Mouse (Mus musculus) lung, postnatal 0 days (tissue): ENCODE measurements around the gene B430306N03Rik. TPM values are rescaled to one million over a fixed set of nuclear protein-coding genes. Genes with fewer than 3 reads are reported as not detected.
A peak's percentile ranks its signal among the peaks of the same experiment; 100 is the strongest.

Experiments used
- ATAC-seq: fragments of 200-750 bp; cut with Nextera tagmentation; 2 replicates; pipeline ENCODE4 v1.8.0; 2017; ENCODE audit warnings: moderate library complexity
- DNase-seq: peaks from one replicate; pipeline ENCODE4 v3.0.0-alpha.2; 2016; ENCODE audit warnings: low spot score
- H3K27ac ChIP-seq: fragments of 300-500 bp; sonication (generic); 2 replicates; pipeline ENCODE4 v1.5.1; 2014; ENCODE audit warnings: antibody characterized with exemption, mild to moderate bottlenecking, low read length, mixed read lengths
- H3K27me3 ChIP-seq: fragments of 300-500 bp; sonication (generic); replicated peaks from 2 replicates; pipeline ENCODE4 v1.6.1; 2014; ENCODE audit warnings: low read length, mixed read lengths; ENCODE audit not compliant: insufficient read depth
- H3K36me3 ChIP-seq: fragments of 300-500 bp; sonication (generic); 2 replicates; pipeline ENCODE4 v1.6.1; 2014; ENCODE audit warnings: low read length, mixed read lengths; ENCODE audit not compliant: insufficient read depth
- H3K4me1 ChIP-seq: fragments of 300-500 bp; sonication (generic); 2 replicates; pipeline ENCODE4 v1.6.1; 2014; ENCODE audit warnings: antibody characterized with exemption, low read depth, low read length, mixed read lengths; ENCODE audit not compliant: insufficient read depth
- H3K4me2 ChIP-seq: fragments of 300-500 bp; sonication (generic); replicated peaks from 2 replicates; pipeline ENCODE4 v1.6.1; 2014; ENCODE audit warnings: low read depth, mild to moderate bottlenecking, low read length, moderate library complexity, mixed read lengths
- H3K4me3 ChIP-seq: fragments of 300-500 bp; sonication (generic); 2 replicates; pipeline ENCODE4 v1.5.1; 2014; ENCODE audit warnings: low read depth, low read length
- H3K9ac ChIP-seq: fragments of 300-500 bp; sonication (generic); replicated peaks from 2 replicates; pipeline ENCODE4 v1.6.1; 2014; ENCODE audit warnings: low read depth, mild to moderate bottlenecking
- H3K9me3 ChIP-seq: fragments of 300-500 bp; sonication (generic); 2 replicates; pipeline ENCODE4 v1.6.1; 2016; ENCODE audit warnings: low read length, mixed read lengths
- CTCF ChIP-seq: IDR thresholded peaks from 2 replicates; pipeline ENCODE4 v1.5.1; 2016; ENCODE audit warnings: antibody characterized with exemption, mild to moderate bottlenecking
- EP300 ChIP-seq: IDR thresholded peaks from 2 replicates; pipeline ENCODE4 v1.6.1; 2016; ENCODE audit warnings: antibody characterized with exemption, mild to moderate bottlenecking, control low read depth
- WGBS: fragments of 180-500 bp; shearing (Covaris S2); extraction: QIAGEN DNeasy Blood & Tissue Kit; methylation state at CpG from one replicate; pipeline ENCODE4 v1.1.7; 2014; 5-methylcytosine and 5-hydroxymethylcytosine counted together
- polyA plus RNA-seq: library from polyadenylated mRNA; unstranded; fragments of >200 nt; fragmentation: Nextera tagmentation; extraction: Ambion mirVana; gene quantifications from 2 replicates; pipeline ENCODE4 v1.2.1, GENCODE M21; 2015

The B430306N03Rik gene
- polyA plus RNA-seq, 1 experiment from 2014 or later: 0.58 TPM

- WGBS: 3% methylated on average over 6 of the region's 6 CpGs
- Histone ChIP-seq H3K4me2 (no peak overlapping the region), H3K4me3 (no peak overlapping the region), H3K9ac (no peak overlapping the region), H3K4me1 (no peaks in the 10 kb centered on the region), H3K27ac (no peak overlapping the region), H3K27me3 (no peaks in the 10 kb centered on the region), H3K36me3 (no peaks in the 10 kb centered on the region), H3K9me3 (no peaks in the 10 kb centered on the region)
- DNase-seq (peak; percentile 75), ATAC-seq (peak; percentile 49; the same call in 1 of the 2 replicates)
- peak; percentile 87 for TF ChIP-seq CTCF
- no peak for TF ChIP-seq EP300
These were observed 20.9 kb downstream of the B430306N03Rik start for GRCm38 (mm10) chr17:48336857-48337256.

DNA sequence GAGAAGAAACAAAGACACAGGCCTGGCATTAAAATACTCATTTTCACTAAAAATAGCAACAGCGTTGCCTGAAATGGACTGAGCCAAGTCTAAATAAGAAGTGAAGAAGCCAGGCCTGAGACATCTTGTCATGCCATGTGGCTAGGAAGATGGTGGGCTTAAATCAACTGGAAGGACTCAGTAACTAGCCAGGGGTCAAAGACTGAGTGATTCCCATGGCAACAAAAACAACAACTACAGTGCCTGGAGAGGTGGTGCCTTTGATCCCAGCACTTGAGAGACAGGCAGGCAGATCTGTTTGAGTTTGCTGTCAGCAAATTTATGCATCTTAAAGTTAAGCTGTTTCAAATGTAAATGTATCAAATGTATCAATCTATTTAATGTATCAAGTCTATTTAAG is 24.3 kb downstream of the B430306N03Rik start:
- Histone ChIP-seq H3K27ac (no peak overlapping the region), H3K4me1 (no peaks in the 10 kb centered on the region), H3K4me2 (no peak overlapping the region), H3K4me3 (no peak overlapping the region), H3K27me3 (no peaks in the 10 kb centered on the region), H3K36me3 (no peaks in the 10 kb centered on the region), H3K9ac (no peak overlapping the region), H3K9me3 (no peaks in the 10 kb centered on the region)
- no peak for ATAC-seq
- no peak for DNase-seq
- 62% methylated on average over 1 of the region's 1 CpGs for whole genome bisulfite sequencing
- TF ChIP-seq EP300: no peak
- TF ChIP-seq CTCF: no peak

DNA sequence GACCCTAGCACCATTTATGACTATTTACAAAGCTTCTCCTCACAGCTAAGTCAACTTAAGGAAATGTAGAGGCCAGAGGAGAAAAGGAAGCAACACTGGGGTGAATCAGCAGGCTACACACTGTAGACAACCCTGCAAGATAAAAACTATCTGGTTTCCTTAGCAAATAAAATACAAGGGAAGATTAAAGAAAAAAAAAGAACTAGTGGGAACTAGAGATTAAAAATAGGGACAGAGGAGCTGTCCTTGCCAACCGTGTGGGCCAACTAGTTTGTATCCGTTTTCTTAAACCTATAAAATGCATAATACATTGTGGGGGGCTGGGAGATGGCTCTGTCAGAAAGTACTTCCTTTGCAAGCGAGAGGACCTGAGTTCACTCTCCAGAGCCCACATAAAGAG is 26.0 kb downstream of the B430306N03Rik start:
- TF ChIP-seq CTCF: no peak
- no peak for TF ChIP-seq EP300
- WGBS: 64% methylated on average over 3 of the region's 3 CpGs
- DNase-seq (no peak), ATAC-seq (no peak)
- Histone ChIP-seq H3K36me3 (no peaks in the 10 kb centered on the region), H3K27ac (no peak overlapping the region), H3K4me3 (no peak overlapping the region), H3K9ac (no peak overlapping the region), H3K4me2 (no peak overlapping the region), H3K9me3 (no peaks in the 10 kb centered on the region), H3K4me1 (no peaks in the 10 kb centered on the region), H3K27me3 (no peaks in the 10 kb centered on the region)

- no peak overlapping the region for H3K27ac ChIP-seq
- no peaks in the 10 kb centered on the region for H3K4me1 ChIP-seq
- H3K9ac ChIP-seq: no peak overlapping the region
- no peaks in the 10 kb centered on the region for H3K9me3 ChIP-seq
- no peak overlapping the region for H3K4me2 ChIP-seq
- H3K4me3 ChIP-seq: no peak overlapping the region
- ATAC-seq (no peak), DNase-seq (no peak)
- TF ChIP-seq CTCF (no peak), EP300 (no peak)
- no peaks in the 10 kb centered on the region for H3K27me3 ChIP-seq
- WGBS: 79% methylated on average over 2 of the region's 2 CpGs
- no peaks in the 10 kb centered on the region for H3K36me3 ChIP-seq
These were observed 27.1 kb downstream of the B430306N03Rik start for GRCm38 (mm10) chr17:48343065-48343464.

- Histone ChIP-seq H3K27me3 (no peaks in the 10 kb centered on the region), H3K27ac (no peak overlapping the region), H3K4me2 (no peak overlapping the region), H3K9me3 (no peaks in the 10 kb centered on the region), H3K36me3 (no peaks in the 10 kb centered on the region), H3K4me3 (no peak overlapping the region), H3K9ac (no peak overlapping the region), H3K4me1 (no peaks in the 10 kb centered on the region)
- no peak for DNase-seq
- 81% methylated on average over 4 of the region's 4 CpGs for WGBS
- no peak for ATAC-seq
- TF ChIP-seq CTCF: no peak
- TF ChIP-seq EP300: no peak
These were observed 29.9 kb downstream of the B430306N03Rik start for GRCm38 (mm10) chr17:48345824-48346223.

GRCm38 (mm10) chr17:48346231-48346630 is 30.3 kb downstream of the B430306N03Rik start, which contains the start of gene Trem2:
Gene Trem2 (plus strand): TSS chr17:48346401.
- Histone ChIP-seq H3K36me3 (no peaks in the 10 kb centered on the region), H3K9ac (no peak within 1 kb of the TSS), H3K9me3 (no peaks in the 10 kb centered on the region), H3K27ac (no peak within 1 kb of the TSS), H3K4me3 (no peak within 1 kb of the TSS), H3K4me2 (no peak within 1 kb of the TSS), H3K27me3 (no peaks in the 10 kb centered on the region), H3K4me1 (no peaks in the 10 kb centered on the region)
- WGBS: 52% methylated on average over 5 of the region's 5 CpGs
- ATAC-seq (peak; percentile 78), DNase-seq (peak; percentile 66)
- TF ChIP-seq EP300 (no peak), CTCF (no peak)

- 48% methylated on average over 4 of the region's 4 CpGs for WGBS
- no peak for DNase-seq
- Histone ChIP-seq H3K27me3 (no peaks in the 10 kb centered on the region), H3K27ac (no peak overlapping the region), H3K36me3 (no peaks in the 10 kb centered on the region), H3K9ac (no peak overlapping the region), H3K9me3 (no peaks in the 10 kb centered on the region), H3K4me1 (no peaks in the 10 kb centered on the region), H3K4me2 (no peak overlapping the region), H3K4me3 (no peak overlapping the region)
- no peak; the same call in 1 of the 2 replicates for ATAC-seq
- TF ChIP-seq CTCF: no peak
- no peak for TF ChIP-seq EP300
These were observed 30.9 kb downstream of the B430306N03Rik start for GRCm38 (mm10) chr17:48346834-48347233.
